Mouse (Mus musculus): ENCODE measurements around the gene Stambpl1. TPM values are rescaled to one million over a fixed set of nuclear protein-coding genes. Genes with fewer than 3 reads are reported as not detected.

The Stambpl1 gene
- total and polyA plus RNA-seq, 3 experiments, result not detected

DNA sequence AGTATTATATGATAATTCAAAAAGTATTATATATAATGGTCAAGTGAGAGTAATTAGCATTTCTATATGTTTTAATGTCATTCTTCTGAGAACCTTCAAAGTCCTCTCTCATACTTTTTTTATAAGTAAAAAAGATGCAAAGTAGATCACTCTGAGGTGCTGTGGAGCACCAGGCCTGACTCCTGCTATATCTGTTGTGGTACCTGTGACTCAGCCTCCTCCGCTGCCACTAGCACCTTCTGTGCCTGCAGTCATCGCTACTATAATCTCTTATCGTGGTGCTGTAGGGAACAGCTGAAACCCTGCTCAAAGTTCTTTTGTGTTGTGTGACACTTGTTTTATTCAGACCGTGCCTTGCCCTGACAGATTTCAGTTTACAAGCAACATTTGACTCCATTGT, 25.6 kb upstream of the Stambpl1 start:
- Histone ChIP-seq H3K4me1 (ENCODE audit: control insufficient read depth in 1 of 2, insufficient read depth in 2 of 2, low read length in 2 of 2) (no peaks in the 10 kb centered on the region), H3K79me2 (ENCODE audit: control insufficient read depth, insufficient read depth, low read length, poor library complexity) (no peaks in the 10 kb centered on the region), H3K27me3 (ENCODE audit: control insufficient read depth in 1 of 2, insufficient read depth in 2 of 2, low read length in 2 of 2) (no peaks in the 10 kb centered on the region), H3K36me3 (ENCODE audit: control insufficient read depth in 1 of 2, insufficient read depth in 2 of 2, low read length in 2 of 2) (no peaks in the 10 kb centered on the region), H3K4me3 (ENCODE audit: control insufficient read depth in 1 of 2, insufficient read depth in 1 of 2, low read depth in 2 of 2, low read length in 2 of 2) (no peak overlapping the region), H3K27ac (ENCODE audit: control insufficient read depth, low read depth, low read length) (no peak overlapping the region), H3K9me3 (replicated peaks; ENCODE audit: insufficient read depth, low read length) (no peaks in the 10 kb centered on the region), H3K9ac (ENCODE audit: control insufficient read depth, low read depth, low read length, poor library complexity, severe bottlenecking) (no peak overlapping the region)
- no peak for TF ChIP-seq EP300 (IDR thresholded peaks at IDR 0.05; ENCODE audit: low read depth in 1 of 2, low read length in 2 of 2)
- TF ChIP-seq HCFC1 (IDR thresholded peaks at IDR 0.05; ENCODE audit: low read depth, low read length), result no peak
- no peak for TF ChIP-seq MAFK (IDR thresholded peaks at IDR 0.05; ENCODE audit: borderline replicate concordance, low read depth, low read length)
- TF ChIP-seq ZKSCAN1 (IDR thresholded peaks at IDR 0.05; ENCODE audit: low read depth, low read length), result no peak
- no peak for TF ChIP-seq NELFE (IDR thresholded peaks at IDR 0.05; ENCODE audit: low read depth, low read length)
- TF ChIP-seq JUND (IDR thresholded peaks at IDR 0.05; ENCODE audit: low read depth, low read length), result no peak
- TF ChIP-seq GABPA (IDR thresholded peaks at IDR 0.05; ENCODE audit: low read depth, low read length), result no peak
- no peak for TF ChIP-seq TAL1 (IDR thresholded peaks at IDR 0.05; ENCODE audit: low read length)
- TF ChIP-seq CHD1 (IDR thresholded peaks at IDR 0.05; ENCODE audit: low read depth, low read length), result no peak
- TF ChIP-seq ZMIZ1 (IDR thresholded peaks at IDR 0.05; ENCODE audit: low read depth, low read length), result no peak
- TF ChIP-seq NRF1 (IDR thresholded peaks at IDR 0.05; ENCODE audit: insufficient read depth, low read depth, low read length, poor library complexity, severe bottlenecking), result no peak
- TF ChIP-seq MXI1 (IDR thresholded peaks at IDR 0.05; ENCODE audit: low read depth, low read length), result no peak
- TF ChIP-seq USF2 (IDR thresholded peaks at IDR 0.05; ENCODE audit: borderline replicate concordance in 1 of 2, insufficient read depth in 1 of 2, low read depth in 1 of 2, low read length in 2 of 2), result no peak
- no peak for TF ChIP-seq MAX (IDR thresholded peaks at IDR 0.05; ENCODE audit: low read length)
- TF ChIP-seq SMC3 (IDR thresholded peaks at IDR 0.05; ENCODE audit: low read depth, low read length), result no peak
- DNase-seq (ENCODE audit: low read depth, low spot score), result no peak

- Histone ChIP-seq H3K27me3 (ENCODE audit: control insufficient read depth in 1 of 2, insufficient read depth in 2 of 2, low read length in 2 of 2) (no peaks in the 10 kb centered on the region), H3K9ac (ENCODE audit: control insufficient read depth, low read depth, low read length, poor library complexity, severe bottlenecking) (no peak overlapping the region), H3K79me2 (ENCODE audit: control insufficient read depth, insufficient read depth, low read length, poor library complexity) (no peaks in the 10 kb centered on the region), H3K27ac (ENCODE audit: control insufficient read depth, low read depth, low read length) (no peak overlapping the region), H3K4me1 (ENCODE audit: control insufficient read depth in 1 of 2, insufficient read depth in 2 of 2, low read length in 2 of 2) (no peaks in the 10 kb centered on the region), H3K4me3 (ENCODE audit: control insufficient read depth in 1 of 2, insufficient read depth in 1 of 2, low read depth in 2 of 2, low read length in 2 of 2) (no peak overlapping the region), H3K36me3 (ENCODE audit: control insufficient read depth in 1 of 2, insufficient read depth in 2 of 2, low read length in 2 of 2) (no peaks in the 10 kb centered on the region), H3K9me3 (replicated peaks; ENCODE audit: insufficient read depth, low read length) (no peaks in the 10 kb centered on the region)
- no peak for DNase-seq (ENCODE audit: low read depth, low spot score)
- TF ChIP-seq HCFC1 (IDR thresholded peaks at IDR 0.05; ENCODE audit: low read depth, low read length), result no peak
- no peak for TF ChIP-seq GABPA (IDR thresholded peaks at IDR 0.05; ENCODE audit: low read depth, low read length)
- no peak for TF ChIP-seq ZC3H11A (IDR thresholded peaks at IDR 0.05; ENCODE audit: low read depth, low read length)
- TF ChIP-seq POLR2A (IDR thresholded peaks at IDR 0.05; ENCODE audit: control insufficient read depth in 1 of 2, insufficient read depth in 1 of 2, low read depth in 1 of 2, low read length in 2 of 2, poor library complexity in 1 of 2), result no peak
- TF ChIP-seq UBTF (IDR thresholded peaks at IDR 0.05; ENCODE audit: borderline replicate concordance, insufficient read depth, low read depth, low read length), result no peak
- TF ChIP-seq MXI1 (IDR thresholded peaks at IDR 0.05; ENCODE audit: low read depth, low read length), result no peak
Measured at GRCm38 (mm10) chr19:34167896-34168661, 23.9 kb upstream of the Stambpl1 start.
